Mouse (Mus musculus): ENCODE measurements around the gene Enc1.

- TF ChIP-seq CTCF (IDR thresholded peaks at IDR 0.05; ENCODE audit: borderline replicate concordance, extremely low read depth, insufficient read depth, insufficient read length) (no peak), POLR2A (IDR thresholded peaks at IDR 0.05; ENCODE audit: borderline replicate concordance, extremely low read depth, insufficient read depth, insufficient read length, poor library complexity, severe bottlenecking) (no peak)
Observed at GRCm38 (mm10) chr13:97224341-97224982, 16.4 kb upstream of the Enc1 start.

Measured in brain, embryonic 14.5 days (tissue).